Mouse (Mus musculus): ENCODE measurements around the gene M1ap. TPM values are rescaled to one million over a fixed set of nuclear protein-coding genes. Genes with fewer than 3 reads are reported as not detected.

The M1ap gene
- total and polyA plus RNA-seq, 3 experiments, result 6.2 to 6.3 TPM; not detected in 1

GRCm38 (mm10) chr6:83054074-83054851 lies 107.6 kb downstream of the M1ap start, which contains the start of gene Aup1 (continued):
- peak; percentile 86 for TF ChIP-seq TCF12 (IDR thresholded peaks at IDR 0.05; ENCODE audit: low read depth, low read length)
- TF ChIP-seq MEF2A (IDR thresholded peaks at IDR 0.05; ENCODE audit: extremely low read depth, insufficient replicate concordance, low read depth, low read length, poor library complexity, severe bottlenecking), result peak; percentile 68; the same call in 1 of the 2 replicates
- no peak for TF ChIP-seq GATA1 (IDR thresholded peaks at IDR 0.05; ENCODE audit: low read depth, low read length)
- TF ChIP-seq MXI1 (IDR thresholded peaks at IDR 0.05; ENCODE audit: low read depth, low read length), result peak; percentile 88
- TF ChIP-seq NELFE (IDR thresholded peaks at IDR 0.05; ENCODE audit: low read depth, low read length), result peak; percentile 90
- TF ChIP-seq CHD2 (IDR thresholded peaks at IDR 0.05; ENCODE audit: low read length), result no peak
- no peak for TF ChIP-seq MYB (IDR thresholded peaks at IDR 0.05; ENCODE audit: low read depth, low read length)
- 0 out of 2 replicates have a peak, but pooled peaks have one; percentile 45 for TF ChIP-seq CHD1 (IDR thresholded peaks at IDR 0.05; ENCODE audit: low read depth, low read length)
- TF ChIP-seq MAZ (IDR thresholded peaks at IDR 0.05; ENCODE audit: low read depth, low read length), result peak; percentile 88
- TF ChIP-seq SIN3A (IDR thresholded peaks at IDR 0.05; ENCODE audit: low read length), result peak; percentile 95
- no peak for TF ChIP-seq ZNF384 (IDR thresholded peaks at IDR 0.05; ENCODE audit: low read depth, low read length)
- TF ChIP-seq USF1 (IDR thresholded peaks at IDR 0.05; ENCODE audit: low read depth, low read length), result peak; percentile 51; the same call in 1 of the 2 replicates
- no peak for TF ChIP-seq BHLHE40 (IDR thresholded peaks at IDR 0.05; ENCODE audit: borderline replicate concordance, low read depth, low read length)
- no peak for TF ChIP-seq SMC3 (IDR thresholded peaks at IDR 0.05; ENCODE audit: low read depth, low read length)
- no peak for TF ChIP-seq TAL1 (IDR thresholded peaks at IDR 0.05; ENCODE audit: low read length)
- TF ChIP-seq POLR2AphosphoS5 (IDR thresholded peaks at IDR 0.05; ENCODE audit: borderline replicate concordance, low read depth, low read length), result no peak
- TF ChIP-seq POLR2A (IDR thresholded peaks at IDR 0.05; ENCODE audit: control insufficient read depth in 1 of 2, insufficient read depth in 1 of 2, low read depth in 1 of 2, low read length in 2 of 2, poor library complexity in 1 of 2), result peak; percentile 63 to 82; a peak in 3 of 4 replicates
- TF ChIP-seq USF2 (IDR thresholded peaks at IDR 0.05; ENCODE audit: borderline replicate concordance in 1 of 2, insufficient read depth in 1 of 2, low read depth in 1 of 2, low read length in 2 of 2), result no peak
- no peak for TF ChIP-seq JUND (IDR thresholded peaks at IDR 0.05; ENCODE audit: low read depth, low read length)
- peak; percentile 86 for TF ChIP-seq MAX (IDR thresholded peaks at IDR 0.05; ENCODE audit: low read length)
- 0 out of 2 replicates have a peak, but pooled peaks have one; percentile 31 for TF ChIP-seq RCOR1 (IDR thresholded peaks at IDR 0.05; ENCODE audit: low read depth, low read length)
- no peak for TF ChIP-seq GABPA (IDR thresholded peaks at IDR 0.05; ENCODE audit: low read depth, low read length)
- TF ChIP-seq ETS1 (IDR thresholded peaks at IDR 0.05; ENCODE audit: low read depth, low read length), result peak; percentile 76
- no peak for TF ChIP-seq ZC3H11A (IDR thresholded peaks at IDR 0.05; ENCODE audit: low read depth, low read length)
- TF ChIP-seq KAT2A (conservative IDR thresholded peaks at IDR 0.05; ENCODE audit: low read depth, low read length), result peak; percentile 96
- TF ChIP-seq POLR2AphosphoS2 (IDR thresholded peaks at IDR 0.05; ENCODE audit: low read length), result peak; percentile 81

Measured in MEL (cell line).